ENCODE assay signal across 8 mouse cellular contexts in the genomic region with DNA sequence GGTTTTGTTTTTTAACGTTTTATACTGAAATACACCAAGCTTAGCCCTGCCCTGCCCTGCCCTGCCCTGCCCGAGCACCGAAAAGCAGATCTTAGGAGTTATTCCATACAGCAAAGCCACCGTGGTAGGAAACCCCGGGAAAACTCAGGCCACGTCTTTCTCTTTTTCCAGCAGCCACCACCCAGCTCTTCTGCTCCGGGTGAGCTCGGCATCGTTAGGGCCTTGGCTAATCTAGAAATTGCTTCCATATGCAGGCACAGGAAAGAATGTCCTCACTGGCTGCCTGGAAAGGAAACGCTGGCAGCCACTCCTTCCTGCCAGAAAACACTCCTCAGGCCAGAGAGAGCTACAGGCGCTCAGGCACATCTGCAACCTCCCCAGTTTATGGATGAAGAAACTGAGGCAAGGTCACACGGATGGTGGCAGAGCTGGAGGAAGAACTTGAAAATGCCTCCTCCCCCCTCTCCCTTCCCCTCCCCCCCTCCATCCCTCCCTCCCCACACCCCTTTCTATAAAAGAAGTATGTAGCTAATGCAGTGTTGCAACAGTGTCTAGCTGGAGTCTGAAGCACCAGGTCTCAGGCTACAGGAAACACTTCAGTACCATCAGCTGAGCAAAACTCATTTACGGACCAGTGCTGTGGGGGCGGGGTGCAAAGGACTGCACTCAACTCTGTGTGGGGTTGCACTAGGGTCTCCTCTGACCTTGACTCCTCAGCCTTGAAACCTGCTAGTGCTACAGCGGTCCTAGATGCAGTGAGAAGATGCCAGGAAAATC. TPM values are rescaled to one million over a fixed set of nuclear protein-coding genes. Genes with fewer than 3 reads are reported as not detected.
A peak's percentile ranks its signal among the peaks of the same experiment; 100 is the strongest.
DNase-seq lines count a peak whose midpoint lies in the region; ATAC-seq lines count a peak whose summit lies in the region.

No protein-coding gene starts in this region.

- intact Hi-C loops in left cerebral cortex, postnatal 25 days (cut with DNase I): no loop called here

- no peak for DNase-seq in frontal cortex, postnatal 10 days (ENCODE audit: low spot score in 2 of 2)
- peak; percentile 35 to 54 for DNase-seq in kidney, postnatal 25 days
- DNase-seq in left cerebral cortex, postnatal 25 days (ENCODE audit: low spot score in 2 of 2): no peak
- no peak for DNase-seq in T-cell, adult 2 months (ENCODE audit: low spot score)
- no peak for DNase-seq in cerebellum, postnatal 10 days

- 0 out of 2 replicates have a peak, but pooled peaks have one; percentile 28 for ATAC-seq in frontal cortex, adult (ENCODE audit: low TSS enrichment)
- peak; percentile 34 for ATAC-seq in granulocyte monocyte progenitor cell, adult 5-6 weeks (replicated peaks; ENCODE audit: poor library complexity, severe bottlenecking)
- peak; percentile 11; the same call in 1 of the 2 replicates for ATAC-seq in megakaryocyte, adult 5-6 weeks (ENCODE audit: poor library complexity, severe bottlenecking)

RNA-seq across cellular contexts. Expression of a gene that starts 20.1 kb away (rescaled TPM):
- total RNA-seq in granulocyte monocyte progenitor cell, adult 5-6 weeks (2014; fragmentation: Nextera tagmentation): 34.1 and 36.1 TPM in 2 replicates
- total RNA-seq in granulocyte monocyte progenitor cell, adult 5-6 weeks (2017): 12.2 and 17.3 TPM in 2 replicates
- 123 and 139 TPM in 2 replicates for total RNA-seq in megakaryocyte, adult 5-6 weeks (2015)
- 37.4 and 55.2 TPM in 2 replicates for total RNA-seq in megakaryocyte, adult 5-6 weeks (2017)
- total RNA-seq in left cerebral cortex, postnatal 25 days (2021): 1 to 10 TPM; 7.0 to 8.4 TPM

Comparison
In these comparisons a context has a peak if more than half of its experiments do, and no peak if none do; other contexts are left out.
1. DNase-seq: peak in kidney, postnatal 25 days (2 of 2); none in frontal cortex, postnatal 10 days (0 of 2), left cerebral cortex, postnatal 25 days (0 of 2), T-cell, adult 2 months (single experiment) and cerebellum, postnatal 10 days (0 of 2).
2. Peak in every context shown above with its lines, with median percentiles within 50 percentile points of each other: ATAC-seq.